Mouse (Mus musculus) stomach, embryonic 16.5 days (tissue): ENCODE data around the gene Ankrd11. TPM values are rescaled to one million over a fixed set of nuclear protein-coding genes. Genes with fewer than 3 reads are reported as not detected.

Source experiments
- ATAC-seq: fragments of 200-750 bp; cut with Nextera tagmentation; 2 replicates; pipeline ENCODE4 v1.8.0; 2017; ENCODE audit warnings: moderate number of reproducible peaks, moderate TSS enrichment; ENCODE audit not compliant: insufficient read depth, low FRiP score
- H3K27ac ChIP-seq: fragments of 300-500 bp; sonication (generic); 2 replicates; pipeline ENCODE4 v1.5.1; 2014; ENCODE audit warnings: low read length
- H3K27me3 ChIP-seq: fragments of 300-500 bp; sonication (generic); 2 replicates; pipeline ENCODE4 v1.6.1; 2014; ENCODE audit warnings: low read length, control low read depth, mixed read lengths; ENCODE audit not compliant: control insufficient read depth, insufficient read depth
- H3K36me3 ChIP-seq: fragments of 300-500 bp; sonication (generic); 2 replicates; pipeline ENCODE4 v1.6.1; 2014; ENCODE audit warnings: low read length; ENCODE audit not compliant: control insufficient read depth, insufficient read depth
- H3K4me1 ChIP-seq: fragments of 300-500 bp; sonication (generic); 2 replicates; pipeline ENCODE4 v1.6.1; 2014; ENCODE audit warnings: low read length, control low read depth, mixed read lengths; ENCODE audit not compliant: control insufficient read depth, insufficient read depth
- H3K4me2 ChIP-seq: fragments of 300-500 bp; sonication (generic); 2 replicates; pipeline ENCODE4 v1.6.1; 2014; ENCODE audit warnings: low read depth, low read length, mixed read lengths
- H3K4me3 ChIP-seq: fragments of 300-500 bp; sonication (generic); replicated peaks from 2 replicates; pipeline ENCODE4 v1.5.1; 2014; ENCODE audit warnings: mild to moderate bottlenecking, low read length
- H3K9ac ChIP-seq: fragments of 300-500 bp; sonication (generic); 2 replicates; pipeline ENCODE4 v1.6.1; 2014; ENCODE audit warnings: low read length
- H3K9me3 ChIP-seq: fragments of 300-500 bp; sonication (generic); replicated peaks from 2 replicates; pipeline ENCODE4 v1.6.1; 2016; ENCODE audit warnings: low read length, control low read depth; ENCODE audit not compliant: control insufficient read depth
- WGBS: fragments of 180-500 bp; shearing (Covaris S2); extraction: QIAGEN DNeasy Blood & Tissue Kit; methylation state at CpG from one replicate; pipeline ENCODE4 v1.1.7; 2014; 5-methylcytosine and 5-hydroxymethylcytosine counted together
- polyA plus RNA-seq: library from polyadenylated mRNA; unstranded; fragments of >200 nt; fragmentation: Nextera tagmentation; extraction: Ambion mirVana; gene quantifications from 2 replicates; pipeline ENCODE4 v1.2.1, GENCODE M21; 2015

The Ankrd11 gene
- polyA plus RNA-seq, 1 experiment from 2014 or later, result 24.6 TPM

DNA sequence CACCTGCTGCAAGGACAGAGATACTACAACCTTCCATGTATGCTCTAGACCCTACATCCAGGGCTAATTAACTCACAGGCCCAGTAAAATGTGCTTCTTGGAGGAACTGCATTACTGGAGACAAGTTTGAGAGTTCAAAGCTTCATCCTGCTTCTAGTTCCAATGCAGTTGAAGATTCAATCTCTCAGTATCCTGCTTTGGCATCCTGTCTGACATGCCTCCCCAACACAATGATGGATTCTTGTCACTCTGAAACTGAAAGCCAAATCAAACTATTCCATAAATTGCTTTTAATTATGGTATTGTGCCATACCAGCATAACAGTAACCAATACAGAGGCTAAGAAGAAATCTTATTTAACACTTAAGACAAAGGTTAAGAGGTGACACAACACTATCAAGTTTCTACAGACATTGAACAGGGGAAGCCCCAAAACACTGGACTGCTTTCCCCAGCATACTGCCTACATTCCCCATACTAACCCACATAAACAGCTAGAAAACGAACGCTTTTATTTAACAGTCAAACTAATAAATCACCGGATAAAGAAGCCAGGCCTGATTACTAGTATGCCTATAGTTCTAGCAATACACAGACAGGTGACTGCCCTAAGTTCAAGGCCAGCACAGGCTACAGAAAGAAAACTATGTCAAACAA, 72.0 kb downstream of the Ankrd11 start:
- no peaks in the 10 kb centered on the region for H3K27me3 ChIP-seq
- H3K4me3 ChIP-seq, result no peak overlapping the region
- ATAC-seq, result no peak
- H3K4me2 ChIP-seq, result no peak overlapping the region
- H3K4me1 ChIP-seq, result no peaks in the 10 kb centered on the region
- 86% methylated on average over 3 of the region's 3 CpGs for WGBS
- no peak overlapping the region for H3K9ac ChIP-seq
- H3K9me3 ChIP-seq, result no peaks in the 10 kb centered on the region
- no peak overlapping the region for H3K27ac ChIP-seq
- H3K36me3 ChIP-seq, result 0 out of 2 replicates have a peak, but pooled peaks cover 3% of the 10 kb centered on the region

DNA sequence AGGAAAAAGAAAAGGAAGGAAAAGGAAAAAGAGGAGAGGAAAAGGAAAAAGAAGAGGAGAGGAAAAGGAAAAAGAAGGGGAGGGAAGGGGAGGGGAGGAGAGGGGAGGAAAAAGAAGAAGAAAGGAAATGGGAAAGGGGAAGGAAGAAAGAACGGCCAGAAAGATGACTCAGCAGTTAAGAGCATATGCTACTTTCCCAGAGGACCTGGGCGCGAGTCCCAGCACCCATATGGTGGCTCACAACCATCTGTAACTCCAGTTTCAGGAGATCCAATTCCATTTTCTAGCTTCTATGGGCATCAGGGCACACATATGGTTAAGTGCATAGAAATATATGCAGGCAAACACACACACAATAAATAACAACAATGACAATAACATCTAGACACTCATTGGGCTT, 73.9 kb downstream of the Ankrd11 start:
- H3K27me3 ChIP-seq, result no peaks in the 10 kb centered on the region
- no peak for ATAC-seq
- no peak overlapping the region for H3K27ac ChIP-seq
- no peak overlapping the region for H3K4me2 ChIP-seq
- no peak overlapping the region for H3K9ac ChIP-seq
- H3K9me3 ChIP-seq, result no peaks in the 10 kb centered on the region
- H3K4me1 ChIP-seq, result peaks cover 5% of the 10 kb centered on the region; the same call in 1 of the 2 replicates
- WGBS, result 91% methylated on average over 3 of the region's 3 CpGs
- 0 out of 2 replicates have a peak, but pooled peaks cover 7% of the 10 kb centered on the region for H3K36me3 ChIP-seq
- no peak overlapping the region for H3K4me3 ChIP-seq

DNA sequence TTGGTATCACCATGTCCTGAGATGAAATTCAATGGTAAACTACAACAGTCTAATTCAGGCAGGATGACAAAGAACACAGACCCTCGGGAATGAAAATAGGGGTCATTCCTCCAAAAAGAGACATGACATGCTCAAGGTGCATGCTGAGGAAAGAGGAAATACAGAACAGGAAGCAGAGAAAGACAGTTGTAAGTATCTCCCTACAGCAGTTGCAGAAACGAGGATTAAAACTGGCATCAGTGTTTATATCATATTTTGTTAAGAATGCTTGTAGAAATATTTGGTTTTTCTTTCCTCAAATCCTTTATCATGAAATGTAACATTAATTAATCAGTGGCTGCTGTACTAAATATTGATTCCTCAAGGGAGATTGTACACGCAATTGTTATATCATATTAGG, 75.4 kb downstream of the Ankrd11 start:
- no peaks in the 10 kb centered on the region for H3K27me3 ChIP-seq
- no peak for ATAC-seq
- no peak overlapping the region for H3K9ac ChIP-seq

DNA sequence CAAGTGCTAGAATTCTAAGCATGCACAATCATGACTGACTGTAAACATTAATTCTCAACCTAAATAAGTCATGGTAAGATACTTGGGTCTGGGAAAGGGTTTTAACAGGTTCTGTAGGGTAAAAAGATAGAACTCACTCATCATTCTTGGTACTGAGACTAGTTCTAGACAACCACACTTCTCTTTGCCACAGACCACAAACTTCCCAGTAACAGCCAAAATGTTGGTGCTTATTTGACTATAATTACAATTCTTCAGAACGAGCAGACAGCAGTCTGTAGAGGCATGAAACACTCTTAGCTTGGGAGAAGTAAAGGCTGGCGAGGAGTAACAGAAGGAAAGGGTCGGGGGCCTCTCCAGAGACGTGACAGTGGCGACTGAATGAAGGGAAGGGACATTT, 80.0 kb downstream of the Ankrd11 start:
- 57% methylated on average over 5 of the region's 5 CpGs for WGBS
- no peak for ATAC-seq
- H3K4me3 ChIP-seq, result no peak overlapping the region

More for the DNA sequence above, 75.4 kb downstream of the Ankrd11 start:
- H3K4me3 ChIP-seq, result no peak overlapping the region
- peaks cover 14% of the 10 kb centered on the region for H3K4me1 ChIP-seq
- 74% methylated on average over 3 of the region's 3 CpGs for WGBS
- H3K4me2 ChIP-seq, result no peak overlapping the region
- no peaks in the 10 kb centered on the region for H3K9me3 ChIP-seq
- H3K36me3 ChIP-seq, result 0 out of 2 replicates have a peak, but pooled peaks cover 7% of the 10 kb centered on the region
- H3K27ac ChIP-seq, result no peak overlapping the region

DNA sequence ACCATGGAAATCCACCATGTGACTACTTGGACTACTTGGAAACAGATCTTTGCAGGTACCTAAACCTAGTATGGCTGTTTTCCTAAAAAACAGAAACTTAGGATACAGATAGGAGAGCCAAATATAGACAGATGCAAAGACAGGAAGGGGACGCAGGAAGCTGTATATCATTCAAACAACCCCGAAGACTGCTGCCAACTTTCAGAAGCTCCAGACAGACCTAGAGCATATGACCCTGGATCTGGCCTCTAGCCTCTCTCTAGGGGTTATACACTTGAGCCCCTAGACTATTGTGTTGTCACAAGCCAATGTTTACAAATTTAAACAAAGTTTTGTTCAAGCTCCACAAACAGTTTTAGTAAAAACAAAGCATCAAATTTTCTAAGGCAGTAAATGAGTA, 80.6 kb downstream of the Ankrd11 start:
- Histone ChIP-seq H3K4me2 (no peak overlapping the region), H3K9me3 (no peaks in the 10 kb centered on the region), H3K27me3 (no peaks in the 10 kb centered on the region), H3K9ac (no peak overlapping the region), H3K4me3 (no peak overlapping the region), H3K4me1 (peaks cover 35% of the 10 kb centered on the region), H3K27ac (no peak overlapping the region), H3K36me3 (0 out of 2 replicates have a peak, but pooled peaks cover 4% of the 10 kb centered on the region)
- WGBS, result 25% methylated on average over 2 of the region's 2 CpGs
- no peak for ATAC-seq

More for the DNA sequence above, 80.0 kb downstream of the Ankrd11 start:
- Histone ChIP-seq H3K9me3 (no peaks in the 10 kb centered on the region), H3K4me2 (no peak overlapping the region), H3K9ac (no peak overlapping the region), H3K36me3 (0 out of 2 replicates have a peak, but pooled peaks cover 4% of the 10 kb centered on the region), H3K27me3 (no peaks in the 10 kb centered on the region), H3K27ac (no peak overlapping the region), H3K4me1 (peaks cover 34% of the 10 kb centered on the region)

DNA sequence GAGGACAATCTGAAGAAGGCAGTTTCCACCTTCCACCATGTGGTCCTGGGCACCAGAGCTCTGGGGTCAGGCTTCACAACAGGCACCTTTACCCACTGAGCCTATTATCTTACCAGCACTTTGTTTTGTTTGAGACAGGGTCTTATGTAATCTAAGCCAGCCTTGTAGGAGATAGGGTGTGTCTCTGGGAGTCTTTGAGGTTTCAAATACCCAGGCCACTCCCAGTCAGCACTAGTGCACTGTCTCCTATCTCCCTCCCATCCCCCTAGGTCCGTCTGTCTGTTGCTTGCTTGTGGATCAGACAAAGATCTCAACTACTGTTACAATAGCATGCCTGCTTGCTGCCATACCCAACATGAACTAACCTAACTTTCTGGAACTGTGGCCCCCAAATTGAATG, 81.1 kb downstream of the Ankrd11 start:
- Histone ChIP-seq H3K36me3 (0 out of 2 replicates have a peak, but pooled peaks cover 4% of the 10 kb centered on the region), H3K9ac (no peak overlapping the region), H3K4me3 (no peak overlapping the region), H3K27me3 (no peaks in the 10 kb centered on the region), H3K9me3 (no peaks in the 10 kb centered on the region), H3K4me2 (no peak overlapping the region), H3K27ac (peak overlapping the region; percentile 25; the same call in 1 of the 2 replicates), H3K4me1 (peaks cover 35% of the 10 kb centered on the region)
- WGBS, result 28% methylated on average over 1 of the region's 1 CpGs
- peak; percentile 76; the same call in 1 of the 2 replicates for ATAC-seq

DNA sequence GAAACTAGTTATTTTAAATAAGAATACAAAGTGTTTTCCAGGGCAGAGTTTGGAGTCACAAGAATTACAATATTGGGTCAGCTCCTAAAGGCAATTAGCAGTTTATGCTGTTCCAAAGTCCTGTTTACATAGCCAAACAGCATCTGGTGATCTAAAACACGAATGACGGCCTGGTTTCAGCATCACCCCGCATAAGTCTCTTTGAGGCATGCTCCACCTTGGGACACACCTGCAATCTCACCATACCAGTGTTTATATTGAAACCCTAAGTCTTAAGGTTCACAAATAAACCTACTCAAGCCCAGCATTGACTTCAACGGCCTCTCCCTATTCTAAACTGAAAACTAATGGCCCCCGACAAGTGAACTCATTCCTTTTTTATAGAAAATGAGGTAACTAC, 81.8 kb downstream of the Ankrd11 start:
- Histone ChIP-seq H3K4me2 (no peak overlapping the region), H3K4me1 (peaks cover 35% of the 10 kb centered on the region), H3K27me3 (no peaks in the 10 kb centered on the region), H3K27ac (peak overlapping the region; percentile 25; the same call in 1 of the 2 replicates), H3K36me3 (0 out of 2 replicates have a peak, but pooled peaks cover 4% of the 10 kb centered on the region), H3K9me3 (no peaks in the 10 kb centered on the region), H3K4me3 (no peak overlapping the region), H3K9ac (no peak overlapping the region)
- 51% methylated on average over 5 of the region's 5 CpGs for WGBS
- no peak for ATAC-seq

DNA sequence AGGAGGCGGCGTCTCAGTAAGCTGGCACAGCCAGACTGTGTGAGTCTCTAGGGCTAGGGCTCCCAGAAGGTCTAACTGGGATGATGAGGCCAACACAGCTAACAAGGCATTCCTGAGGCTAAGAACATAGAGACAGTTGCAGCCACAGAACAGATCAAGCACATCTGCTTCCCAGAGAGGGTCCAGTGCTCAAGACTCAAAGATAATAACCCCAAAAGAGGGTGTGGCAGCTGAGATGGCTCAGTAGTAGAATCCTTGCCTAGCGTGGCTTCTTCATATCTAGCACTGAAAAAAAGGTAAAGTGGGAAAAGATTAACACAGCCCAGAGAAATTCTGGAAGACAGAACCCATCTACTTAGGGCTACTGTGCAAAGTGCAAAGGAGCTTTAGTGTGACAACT, 86.1 kb downstream of the Ankrd11 start:
- 83% methylated on average over 3 of the region's 3 CpGs for WGBS
- Histone ChIP-seq H3K4me1 (peaks cover 22% of the 10 kb centered on the region), H3K36me3 (no peaks in the 10 kb centered on the region), H3K27ac (no peak overlapping the region), H3K27me3 (no peaks in the 10 kb centered on the region), H3K9ac (no peak overlapping the region), H3K4me3 (no peak overlapping the region), H3K4me2 (no peak overlapping the region), H3K9me3 (no peaks in the 10 kb centered on the region)
- no peak for ATAC-seq

DNA sequence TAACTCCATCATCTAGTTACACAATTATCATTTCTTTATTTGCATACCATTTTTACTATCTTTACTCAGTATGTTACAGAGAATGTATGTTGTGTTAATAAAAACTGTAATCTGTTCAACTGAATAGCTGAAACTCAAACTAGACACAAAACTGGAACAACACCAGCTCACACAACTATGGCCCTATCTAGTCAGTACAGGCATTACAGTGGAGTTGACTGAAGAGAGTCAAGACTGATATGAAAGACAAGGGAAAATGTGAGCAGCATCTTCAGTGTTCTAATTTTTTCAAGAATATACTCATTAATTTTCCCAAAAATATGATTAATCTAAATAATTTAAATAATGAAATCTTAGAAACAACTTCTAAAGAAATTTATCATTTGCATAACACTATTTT, 86.9 kb downstream of the Ankrd11 start:
- H3K9me3 ChIP-seq, result no peaks in the 10 kb centered on the region
- no peak overlapping the region for H3K9ac ChIP-seq
- H3K27ac ChIP-seq, result no peak overlapping the region
- H3K4me1 ChIP-seq, result peaks cover 16% of the 10 kb centered on the region
- ATAC-seq, result no peak
- H3K36me3 ChIP-seq, result no peaks in the 10 kb centered on the region
- no peak overlapping the region for H3K4me3 ChIP-seq
- no peak overlapping the region for H3K4me2 ChIP-seq
- H3K27me3 ChIP-seq, result no peaks in the 10 kb centered on the region
